Mouse (Mus musculus) spleen, postnatal 4 days (tissue): ENCODE data around the gene Actn3.
A peak's percentile ranks its signal among the peaks of the same experiment; 100 is the strongest.
"Not testable (repeated sequence)": the region's sequence is repeated elsewhere in the genome, so short reads cannot be mapped to it uniquely, and the experiment has no call there.

Experiments used
- DNase-seq, 2 experiments: peaks; one replicate each; pipeline ENCODE4 v3.0.0; 2022; ENCODE audit warnings: low spot score in 2 of 2

The Actn3 gene

DNA sequence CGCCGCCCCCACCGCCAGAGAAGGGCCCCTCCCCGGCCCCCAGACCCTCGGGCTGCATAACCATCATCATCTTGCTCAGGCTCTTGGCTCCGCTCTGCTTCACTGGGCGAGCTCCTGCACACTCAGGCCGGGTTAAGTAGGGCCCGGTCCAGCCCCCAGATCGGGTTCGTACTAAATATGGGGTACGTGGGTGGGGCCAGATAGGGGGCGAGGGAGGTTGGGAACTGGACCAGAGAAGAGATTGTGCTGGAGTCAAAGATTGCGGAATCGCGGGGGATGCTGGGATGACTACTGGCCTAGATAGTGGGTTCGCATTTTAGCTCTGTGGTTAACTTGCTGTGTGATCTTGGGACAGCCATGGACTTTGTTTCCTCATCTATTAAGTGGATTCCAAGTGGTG lies at the start of gene Actn3:
Gene Actn3, minus strand, starts transcription at position 125 of the 400 bp plus-strand sequence.
- peak in 1 of 2 experiments; percentile 65 for DNase-seq

DNA sequence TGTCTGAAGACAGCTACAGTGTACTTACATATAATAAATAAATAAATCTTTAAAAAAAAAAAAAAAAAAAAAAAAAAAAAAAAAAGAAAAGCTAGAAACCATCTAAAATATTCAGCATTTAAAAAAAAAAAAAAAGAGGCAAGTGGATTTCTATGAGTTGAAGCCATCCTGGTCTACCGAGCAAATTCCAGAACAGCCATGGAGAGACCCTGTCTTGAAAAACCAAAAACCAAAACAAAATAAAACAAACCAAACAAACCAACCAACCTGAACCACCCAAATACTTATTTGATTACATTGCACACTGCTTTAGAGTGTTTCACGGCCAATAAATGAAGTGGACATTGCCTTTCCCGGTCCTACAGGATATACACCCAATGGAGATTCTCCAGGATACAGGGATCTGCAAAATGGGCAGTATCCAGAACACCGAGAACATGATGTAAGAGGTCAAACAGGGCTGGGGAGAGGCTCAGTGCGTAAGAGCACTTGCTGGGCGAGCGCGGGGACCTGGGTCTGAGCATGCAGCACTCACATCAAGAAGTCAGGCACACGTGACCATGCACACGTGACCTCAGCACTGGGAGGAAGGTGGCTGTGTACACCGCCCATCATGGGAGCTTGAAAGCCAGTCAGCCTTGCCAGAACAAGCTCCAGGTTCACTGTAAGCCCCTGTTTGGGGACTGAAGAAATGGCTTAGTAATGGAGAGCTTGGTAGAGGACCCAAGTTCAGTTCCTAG lies 47.6 kb upstream of the Actn3 start:
- no peak for DNase-seq

DNA sequence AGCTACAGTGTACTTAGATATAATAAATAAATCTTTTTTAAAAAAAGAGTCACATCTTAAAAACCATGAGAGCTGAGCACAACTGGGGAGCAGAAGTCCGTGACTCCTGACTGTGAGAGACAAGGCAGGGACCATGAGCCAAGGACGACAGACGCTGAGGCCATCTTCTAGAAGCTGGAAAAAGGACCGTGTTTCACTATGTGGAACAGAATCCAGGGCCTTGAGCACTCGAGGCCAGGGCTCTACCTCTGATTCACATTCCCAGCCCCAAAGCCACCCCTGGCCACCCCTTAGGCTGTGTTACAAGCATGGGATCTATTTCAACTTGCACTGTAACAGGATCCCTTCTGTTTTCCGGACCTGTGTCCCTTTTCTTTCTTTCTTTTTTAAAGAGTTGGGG lies 41.9 kb upstream of the Actn3 start:
- DNase-seq, result no peak

GRCm38 (mm10) chr19:4916827-4917226 lies 39.1 kb upstream of the Actn3 start:
- DNase-seq, result no peak

GRCm38 (mm10) chr19:4915924-4916603 lies 38.4 kb upstream of the Actn3 start:
- DNase-seq, result no peak

- DNase-seq, result no peak
Observed at GRCm38 (mm10) chr19:4909376-4909775, 31.7 kb upstream of the Actn3 start.

GRCm38 (mm10) chr19:4908107-4908506 lies 30.4 kb upstream of the Actn3 start:
- DNase-seq, result peak; percentile 62 to 79

GRCm38 (mm10) chr19:4905979-4906794 lies 28.5 kb upstream of the Actn3 start, which contains the start of gene Bbs1:
Gene Bbs1, minus strand, starts transcription at chr19:4906628.
- peak; percentile 82 to 94 for DNase-seq

DNA sequence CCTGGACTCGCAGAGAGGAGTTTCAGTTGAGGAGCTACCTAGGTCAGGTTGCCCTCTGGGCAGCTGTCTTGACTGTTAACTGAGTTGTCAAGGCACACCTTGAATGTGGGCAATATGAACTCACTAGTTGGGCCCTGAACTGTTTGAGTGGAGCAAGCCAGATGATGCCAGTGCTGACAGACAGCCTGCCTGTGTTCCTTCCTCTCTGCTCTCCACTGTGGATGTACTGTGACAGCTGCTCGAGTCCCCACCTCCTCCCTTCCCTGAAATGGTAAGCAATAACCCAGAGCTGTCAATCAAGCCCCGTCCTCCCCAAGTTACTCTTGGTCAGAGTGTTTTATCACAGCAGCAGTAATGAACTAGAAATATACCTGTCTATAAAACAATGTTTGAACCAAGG lies 22.2 kb upstream of the Actn3 start:
- DNase-seq, result no peak

- no peak for DNase-seq
Observed at GRCm38 (mm10) chr19:4898972-4899371, 21.3 kb upstream of the Actn3 start.

DNA sequence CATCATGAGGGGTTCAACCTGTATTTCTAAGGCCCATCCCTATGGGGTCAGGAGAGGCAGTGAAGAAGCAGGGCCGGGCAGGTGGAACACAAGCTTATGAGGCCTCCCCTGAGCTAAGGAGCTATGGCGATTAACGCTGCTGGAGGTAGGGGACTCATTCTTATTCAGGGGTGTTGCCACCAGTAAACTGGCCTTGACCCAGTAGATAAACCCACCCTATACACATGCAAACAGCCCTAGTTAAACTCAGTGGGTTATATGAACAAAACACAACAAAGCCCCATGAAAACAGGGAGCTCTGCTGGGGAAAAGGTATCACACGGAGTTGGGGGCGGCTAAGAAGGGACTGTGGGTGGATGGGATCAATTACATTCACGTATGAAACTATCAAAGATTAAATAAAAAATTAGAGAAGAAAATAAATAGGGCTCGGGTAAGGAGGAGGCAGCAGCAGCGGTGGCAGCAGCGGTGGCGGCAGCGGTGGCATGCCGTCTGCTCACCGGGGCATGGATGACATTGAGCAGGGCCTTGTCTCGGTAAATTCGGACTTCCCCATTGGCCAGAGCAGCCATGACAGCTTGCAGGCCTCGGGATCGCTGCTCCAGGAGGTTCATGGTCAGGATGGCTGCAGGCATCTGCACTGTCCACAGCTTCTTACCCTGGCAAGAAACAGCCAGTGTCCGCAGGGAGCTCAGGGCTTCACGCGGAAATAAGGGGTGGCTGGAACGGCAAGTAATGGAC lies 19.2 kb upstream of the Actn3 start:
- DNase-seq, result no peak

- peak; percentile 53 to 67 for DNase-seq
Observed at GRCm38 (mm10) chr19:4891798-4892197, 14.1 kb upstream of the Actn3 start.

DNA sequence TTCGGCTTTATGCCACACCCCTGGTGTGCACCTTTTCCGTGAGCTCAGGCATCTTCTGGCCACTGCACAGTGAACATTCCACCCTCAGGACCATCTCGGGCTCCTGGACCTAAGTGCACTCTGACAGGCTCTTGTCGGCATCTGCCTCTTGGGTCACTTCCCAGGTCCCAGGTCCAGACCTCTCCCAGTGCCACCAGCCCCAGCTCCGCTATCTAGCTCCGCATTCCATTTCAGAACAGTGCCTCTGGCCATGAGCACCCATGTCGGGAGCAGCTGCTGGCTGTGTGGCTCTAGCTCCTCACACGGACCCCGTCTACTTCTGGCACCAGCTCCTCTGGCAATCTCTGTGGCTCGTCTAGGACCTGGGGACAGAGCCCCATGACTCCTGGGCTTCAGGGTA lies 12.1 kb upstream of the Actn3 start:
- DNase-seq, result no peak

- DNase-seq, result peak in 1 of 2 experiments; percentile 66
Observed at GRCm38 (mm10) chr19:4883961-4884360, 6.3 kb upstream of the Actn3 start.

DNA sequence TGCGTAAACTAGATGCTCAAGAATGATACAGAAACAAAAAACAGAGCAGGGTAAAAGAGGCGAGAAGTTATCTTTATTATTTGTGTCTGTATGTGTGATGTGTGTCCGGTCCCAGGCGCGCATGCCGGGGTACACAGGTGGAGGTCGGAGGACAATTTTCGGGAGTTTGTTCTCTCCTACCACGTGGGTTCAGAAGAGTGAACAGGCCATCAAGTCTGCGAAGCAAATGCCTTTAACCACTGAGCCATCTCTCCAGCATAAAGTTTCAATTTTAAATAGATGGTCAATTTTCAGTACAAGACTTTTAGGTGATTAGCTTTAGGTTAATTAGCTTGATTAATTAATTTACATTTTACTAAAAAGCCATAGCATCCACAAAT lies 1.6 kb upstream of the Actn3 start:
- DNase-seq, result no peak

DNA sequence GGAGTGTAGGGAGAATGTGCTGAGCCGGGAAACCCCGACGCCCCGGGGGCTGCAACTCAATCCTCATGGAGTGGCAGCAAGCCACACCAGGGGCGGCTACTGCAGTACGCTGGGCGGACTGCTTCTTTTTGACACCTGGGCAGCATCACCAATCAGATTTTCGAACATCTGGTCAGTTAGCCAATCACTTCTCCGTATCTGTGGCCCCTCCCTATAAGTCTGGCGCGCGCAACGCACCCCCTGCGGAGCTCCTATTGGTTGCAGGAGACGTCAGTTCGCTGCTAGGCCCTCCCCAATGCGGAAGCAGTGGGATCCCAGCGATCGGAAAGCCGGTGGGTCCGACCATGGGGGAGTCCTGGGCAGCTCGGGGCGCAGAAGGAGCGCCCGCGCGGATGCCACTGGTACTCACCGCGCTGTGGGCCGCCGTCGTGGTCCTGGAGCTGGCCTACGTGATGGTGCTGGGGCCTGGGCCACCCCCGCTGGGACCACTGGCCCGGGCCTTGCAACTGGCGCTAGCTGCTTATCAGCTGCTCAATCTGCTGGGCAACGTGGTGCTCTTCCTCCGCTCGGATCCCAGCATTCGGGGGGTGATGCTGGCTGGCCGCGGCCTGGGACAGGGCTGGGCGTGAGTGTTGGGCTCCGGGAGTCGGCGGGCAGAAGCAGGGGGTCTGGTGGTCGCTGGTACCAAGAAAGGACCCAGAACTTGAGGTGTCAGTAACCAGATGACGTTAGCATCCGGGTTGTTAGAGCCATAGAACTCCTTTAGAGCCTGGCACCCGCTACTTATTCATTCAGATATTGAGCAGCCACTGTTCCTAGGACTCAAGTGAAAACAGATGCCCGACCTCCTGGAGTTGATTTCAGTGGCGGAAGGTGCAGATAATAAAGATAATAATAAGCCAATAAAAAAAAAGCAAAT lies 955 bp upstream of the Actn3 start, which contains the start of gene Zdhhc24:
Gene Zdhhc24, plus strand, starts transcription at position 264 of the 919 bp plus-strand sequence.
- peak; percentile 97 to 98 for DNase-seq

DNA sequence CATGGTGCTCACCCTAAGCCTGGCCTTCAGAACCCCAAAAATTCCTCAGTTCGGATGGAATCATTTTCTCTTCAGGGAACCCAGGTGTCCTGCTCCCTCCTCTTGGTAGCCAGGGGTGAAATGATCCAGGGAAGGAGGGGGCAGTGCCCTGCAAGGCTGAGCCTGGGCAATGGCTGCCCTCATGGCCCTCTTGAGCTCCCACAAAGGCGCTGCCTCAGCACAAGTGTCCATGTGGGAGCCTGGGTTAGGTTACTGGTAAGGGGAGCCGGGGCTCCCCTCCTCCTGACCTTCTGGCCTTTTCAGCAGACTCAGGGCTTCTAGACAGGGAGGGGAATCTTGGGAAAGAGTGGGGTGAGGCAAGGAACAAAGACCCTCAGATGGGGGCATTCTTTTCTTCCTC lies 954 bp downstream of the Actn3 start:
- DNase-seq, result no peak

GRCm38 (mm10) chr19:4876241-4876640 lies 1.5 kb downstream of the Actn3 start:
- DNase-seq, result no peak

- DNase-seq, result not testable (repeated sequence)
Observed at GRCm38 (mm10) chr19:4874613-4875012, 3.1 kb downstream of the Actn3 start.

- no peak for DNase-seq
Observed at GRCm38 (mm10) chr19:4865147-4865546, 12.6 kb downstream of the Actn3 start.
